Comparison of ENCODE assay signal across 17 mouse cellular contexts in the genomic region with DNA sequence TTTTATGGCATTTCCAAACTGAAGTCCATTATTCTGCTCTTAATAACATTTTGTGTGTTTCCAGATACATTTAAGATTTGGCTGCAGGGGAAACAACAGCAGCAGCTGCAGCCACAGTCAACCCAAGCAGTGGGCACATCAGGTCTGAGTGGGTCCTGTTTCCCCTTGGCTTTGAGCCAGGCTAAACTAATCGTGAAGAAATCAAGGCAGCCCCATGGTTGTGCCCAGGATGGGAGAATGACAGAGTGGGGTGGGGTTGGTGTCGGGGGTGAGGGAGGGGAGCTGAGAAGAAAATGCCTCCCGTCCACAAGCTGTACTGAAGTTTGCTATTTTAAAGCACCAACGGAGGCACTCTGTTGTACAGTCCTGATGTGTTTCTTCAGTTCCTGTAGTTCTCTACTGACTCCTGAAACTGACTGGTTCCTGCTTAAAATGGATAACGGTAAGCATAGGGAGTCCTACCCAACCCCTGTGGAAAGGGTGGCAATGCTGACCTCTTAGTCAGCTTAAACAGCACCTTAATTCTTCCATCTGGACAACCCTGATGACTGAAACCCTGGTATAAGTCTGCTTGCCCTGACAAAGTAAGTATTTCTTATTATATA. TPM values are rescaled to one million over a fixed set of nuclear protein-coding genes. Genes with fewer than 3 reads are reported as not detected.
DNase-seq lines count a peak whose midpoint lies in the region; ATAC-seq and TF ChIP-seq lines count a peak whose summit lies in the region.
"Had no signal": no experiment of that assay in that cellular context is flagged by ENCODE, and none has a peak within 500 bp of the region (broad histone marks: within the 10 kb centered on the region; RNA-seq: fewer than 3 reads in every experiment).

No protein-coding gene starts in this region.

- no peak overlapping the region for H3K9ac ChIP-seq in heart, embryonic 15.5 days
- no peak overlapping the region for H3K9ac ChIP-seq in embryonic facial prominence, embryonic 14.5 days (ENCODE audit: low read depth, low read length)
- H3K9ac ChIP-seq in liver, embryonic 13.5 days = peak overlapping the region; percentile 23; the same call in 1 of the 2 replicates
- H3K9ac ChIP-seq in midbrain, postnatal 0 days (replicated peaks; ENCODE audit: low read length, poor library complexity, severe bottlenecking) = no peak overlapping the region
- H3K9ac ChIP-seq in forebrain, embryonic 11.5 days (ENCODE audit: low read length) = no peak overlapping the region
- H3K9ac ChIP-seq: midbrain, embryonic 12.5 days had no signal

- no peak for TF ChIP-seq CTCF in G1E (IDR thresholded peaks at IDR 0.05; ENCODE audit: low read depth, low read length)
- no peak for TF ChIP-seq CTCF in midbrain, postnatal 0 days (IDR thresholded peaks at IDR 0.05)

- no peaks in the 10 kb centered on the region for H3K36me3 ChIP-seq in heart, embryonic 15.5 days
- peaks cover 53% of the 10 kb centered on the region for H3K36me3 ChIP-seq in G1E (replicated peaks)
- no peaks in the 10 kb centered on the region for H3K36me3 ChIP-seq in embryonic facial prominence, embryonic 14.5 days (ENCODE audit: control insufficient read depth, insufficient read depth, low read length)
- peaks cover 27% of the 10 kb centered on the region for H3K36me3 ChIP-seq in liver, embryonic 13.5 days
- no peaks in the 10 kb centered on the region for H3K36me3 ChIP-seq in midbrain, postnatal 0 days (ENCODE audit: insufficient read depth, low read length)
- H3K36me3 ChIP-seq in forebrain, embryonic 11.5 days (ENCODE audit: control insufficient read depth, insufficient read depth, low read length) = no peaks in the 10 kb centered on the region
- H3K36me3 ChIP-seq: midbrain, embryonic 12.5 days had no signal

- peak overlapping the region; percentile 71 for H3K27ac ChIP-seq in heart, embryonic 15.5 days
- H3K27ac ChIP-seq in embryonic facial prominence, embryonic 14.5 days (replicated peaks; ENCODE audit: low read depth, low read length) = peak overlapping the region; percentile 28; the same call in 1 of the 2 replicates
- peak overlapping the region; percentile 68 for H3K27ac ChIP-seq in liver, embryonic 13.5 days
- no peak overlapping the region for H3K27ac ChIP-seq in midbrain, postnatal 0 days (ENCODE audit: low read depth, low read length)
- H3K27ac ChIP-seq in forebrain, embryonic 11.5 days (ENCODE audit: low read depth, low read length) = no peak overlapping the region
- H3K27ac ChIP-seq: midbrain, embryonic 12.5 days had no signal

- peak overlapping the region; percentile 12 for H3K4me2 ChIP-seq in heart, embryonic 15.5 days
- peak overlapping the region; percentile 19 for H3K4me2 ChIP-seq in embryonic facial prominence, embryonic 14.5 days (ENCODE audit: low read depth, low read length)
- H3K4me2 ChIP-seq in liver, embryonic 13.5 days = no peak overlapping the region
- H3K4me2 ChIP-seq in midbrain, postnatal 0 days (ENCODE audit: low read depth, low read length, poor library complexity, severe bottlenecking) = no peak overlapping the region
- no peak overlapping the region for H3K4me2 ChIP-seq in forebrain, embryonic 11.5 days (ENCODE audit: low read depth, low read length, severe bottlenecking)
- H3K4me2 ChIP-seq: midbrain, embryonic 12.5 days had no signal

- H3K4me1 ChIP-seq in heart, embryonic 15.5 days (replicated peaks) = peaks cover 27% of the 10 kb centered on the region
- H3K4me1 ChIP-seq in G1E (ENCODE audit: insufficient read depth, low read depth, low read length) = peaks cover 63% of the 10 kb centered on the region
- H3K4me1 ChIP-seq in embryonic facial prominence, embryonic 14.5 days (ENCODE audit: control insufficient read depth, insufficient read depth, low read length) = peaks cover 19% of the 10 kb centered on the region; the same call in 1 of the 2 replicates
- H3K4me1 ChIP-seq in liver, embryonic 13.5 days (replicated peaks) = peaks cover 63% of the 10 kb centered on the region
- H3K4me1 ChIP-seq in midbrain, postnatal 0 days (ENCODE audit: insufficient read depth, low read length) = no peaks in the 10 kb centered on the region
- no peaks in the 10 kb centered on the region for H3K4me1 ChIP-seq in forebrain, embryonic 11.5 days (replicated peaks; ENCODE audit: control insufficient read depth, insufficient read depth, low read length)
- H3K4me1 ChIP-seq: midbrain, embryonic 12.5 days had no signal

- H3K27me3 ChIP-seq in heart, embryonic 15.5 days = no peaks in the 10 kb centered on the region
- no peaks in the 10 kb centered on the region for H3K27me3 ChIP-seq in G1E (ENCODE audit: insufficient read depth, low read length)
- H3K27me3 ChIP-seq in embryonic facial prominence, embryonic 14.5 days (replicated peaks; ENCODE audit: control insufficient read depth, insufficient read depth, low read length) = no peaks in the 10 kb centered on the region
- no peaks in the 10 kb centered on the region for H3K27me3 ChIP-seq in liver, embryonic 13.5 days
- no peaks in the 10 kb centered on the region for H3K27me3 ChIP-seq in midbrain, postnatal 0 days (ENCODE audit: insufficient read depth, low read length)
- H3K27me3 ChIP-seq in forebrain, embryonic 11.5 days (ENCODE audit: control insufficient read depth, insufficient read depth, low read length) = no peaks in the 10 kb centered on the region
- H3K27me3 ChIP-seq: midbrain, embryonic 12.5 days had no signal

- 24% methylated on average over 5 of the region's 5 CpGs for WGBS in heart, embryonic 15.5 days
- WGBS in embryonic facial prominence, embryonic 14.5 days = 34% methylated on average over 5 of the region's 5 CpGs
- 31% methylated on average over 5 of the region's 5 CpGs for WGBS in liver, embryonic 13.5 days (ENCODE audit: insufficient replicate concordance)
- 76% methylated on average over 5 of the region's 5 CpGs for WGBS in midbrain, postnatal 0 days
- WGBS in forebrain, embryonic 11.5 days = 85% methylated on average over 5 of the region's 5 CpGs

- no peak overlapping the region for H3K4me3 ChIP-seq in heart, embryonic 15.5 days
- peak overlapping the region; percentile 23; the same call in 1 of the 2 replicates for H3K4me3 ChIP-seq in G1E (ENCODE audit: low read depth, low read length)
- no peak overlapping the region for H3K4me3 ChIP-seq in embryonic facial prominence, embryonic 14.5 days (ENCODE audit: low read depth, low read length)
- H3K4me3 ChIP-seq in liver, embryonic 13.5 days (replicated peaks) = no peak overlapping the region
- H3K4me3 ChIP-seq in midbrain, postnatal 0 days (ENCODE audit: low read depth, low read length) = no peak overlapping the region
- no peak overlapping the region for H3K4me3 ChIP-seq in forebrain, embryonic 11.5 days (ENCODE audit: low read depth, low read length)
- H3K4me3 ChIP-seq: midbrain, embryonic 12.5 days had no signal

- DNase-seq in heart, adult 9 months (ENCODE audit: low spot score in 2 of 2) = no peak
- no peak for DNase-seq in G1E (ENCODE audit: low spot score)
- DNase-seq in embryonic facial prominence, embryonic 14.5 days (ENCODE audit: low spot score) = peak; percentile 41
- no peak for DNase-seq in liver, embryonic 13.5 days
- DNase-seq in midbrain, postnatal 0 days (ENCODE audit: low spot score) = no peak
- DNase-seq in forebrain, embryonic 11.5 days (ENCODE audit: low spot score) = no peak
- DNase-seq in right cerebral cortex, postnatal 25 days = no peak
- DNase-seq: cerebellum, adult 11 months; gastrocnemius, postnatal 36 days; kidney, postnatal 10 days; left cerebral cortex, postnatal 4 days; lung, postnatal 36 days; right cerebral cortex, postnatal 4 days; thymus, postnatal 14 days had no signal

- no peaks in the 10 kb centered on the region for H3K9me3 ChIP-seq in heart, embryonic 15.5 days (replicated peaks)
- H3K9me3 ChIP-seq in G1E (replicated peaks) = no peaks in the 10 kb centered on the region
- no peaks in the 10 kb centered on the region for H3K9me3 ChIP-seq in embryonic facial prominence, embryonic 14.5 days (ENCODE audit: control insufficient read depth, low read length)
- no peaks in the 10 kb centered on the region for H3K9me3 ChIP-seq in liver, embryonic 13.5 days (replicated peaks)
- H3K9me3 ChIP-seq in midbrain, postnatal 0 days (ENCODE audit: low read length) = no peaks in the 10 kb centered on the region
- no peaks in the 10 kb centered on the region for H3K9me3 ChIP-seq in forebrain, embryonic 11.5 days (ENCODE audit: control insufficient read depth, low read length)
- H3K9me3 ChIP-seq: midbrain, embryonic 12.5 days had no signal

- ATAC-seq in heart, embryonic 15.5 days (replicated peaks; ENCODE audit: insufficient number of reproducible peaks, insufficient read depth, low FRiP score, low read depth) = no peak
- no peak for ATAC-seq in G1E (ENCODE audit: extremely low read depth, insufficient number of reproducible peaks, low FRiP score, poor library complexity, severe bottlenecking)
- ATAC-seq in embryonic facial prominence, embryonic 14.5 days (ENCODE audit: low read depth) = 0 out of 2 replicates have a peak, but pooled peaks have one; percentile 50
- no peak; the same call in 1 of the 2 replicates for ATAC-seq in liver, embryonic 13.5 days (ENCODE audit: low read depth)
- no peak for ATAC-seq in midbrain, postnatal 0 days (ENCODE audit: low FRiP score)
- no peak for ATAC-seq in forebrain, embryonic 11.5 days (replicated peaks; ENCODE audit: low FRiP score)
- ATAC-seq: CD4-positive, CD25-positive, alpha-beta regulatory T cell, adult 4 months had no signal

RNA-seq across cellular contexts. Expression of a gene that starts 12.6 kb away (rescaled TPM):
- 214 and 224 TPM in 2 replicates for polyA plus RNA-seq in heart, embryonic 15.5 days (2015; fragmentation: Nextera tagmentation; extraction: Ambion mirVana)
- total RNA-seq in G1E (2014; fragmentation: Nextera tagmentation) (65.7 and 83.5 TPM in 2 replicates), G1E (2017) (148 and 163 TPM in 2 replicates)
- 78.4 and 96.6 TPM in 2 replicates for polyA plus RNA-seq in G1E (2012)
- polyA plus RNA-seq in embryonic facial prominence, embryonic 14.5 days (2014; fragmentation: Nextera tagmentation; extraction: Ambion mirVana) = 2.3 and 2.8 TPM in 2 replicates
- 44.7 and 45.8 TPM in 2 replicates for polyA plus RNA-seq in liver, embryonic 13.5 days (2015; fragmentation: Nextera tagmentation; extraction: Ambion mirVana)
- total RNA-seq in midbrain, postnatal 0 days (2014; rRNA removed) = 0.09 TPM in 1 of 2 replicates, not detected in the other
- 0.18 and 0.46 TPM in 2 replicates for polyA plus RNA-seq in midbrain, postnatal 0 days (2015; fragmentation: Nextera tagmentation; extraction: Ambion mirVana)
- 1.2 and 1.7 TPM in 2 replicates for polyA plus RNA-seq in forebrain, embryonic 11.5 days (2014; fragmentation: Nextera tagmentation; extraction: Ambion mirVana)
- polyA plus RNA-seq: CD4-positive, CD25-positive, alpha-beta regulatory T cell, adult 4 months had no signal

RNA-seq across cellular contexts. Expression of a gene that starts 59.1 kb away (rescaled TPM):
- polyA plus RNA-seq in heart, embryonic 15.5 days (2015; fragmentation: Nextera tagmentation; extraction: Ambion mirVana) = 50.6 and 63.7 TPM in 2 replicates
- total RNA-seq in G1E (2014; fragmentation: Nextera tagmentation) (31.5 and 35.1 TPM in 2 replicates), G1E (2017) (24.8 and 40.8 TPM in 2 replicates)
- 27.1 and 28.5 TPM in 2 replicates for polyA plus RNA-seq in G1E (2012)
- 50.2 and 53.4 TPM in 2 replicates for polyA plus RNA-seq in embryonic facial prominence, embryonic 14.5 days (2014; fragmentation: Nextera tagmentation; extraction: Ambion mirVana)
- 21.4 and 26.1 TPM in 2 replicates for polyA plus RNA-seq in liver, embryonic 13.5 days (2015; fragmentation: Nextera tagmentation; extraction: Ambion mirVana)
- 13.4 and 17.9 TPM in 2 replicates for total RNA-seq in midbrain, postnatal 0 days (2014; rRNA removed)
- polyA plus RNA-seq in midbrain, postnatal 0 days (2015; fragmentation: Nextera tagmentation; extraction: Ambion mirVana) = 40.7 and 48.0 TPM in 2 replicates
- 40.1 and 48.2 TPM in 2 replicates for polyA plus RNA-seq in forebrain, embryonic 11.5 days (2014; fragmentation: Nextera tagmentation; extraction: Ambion mirVana)

Comparison
In these comparisons a context has a peak if more than half of its experiments do, and no peak if none do; other contexts are left out.
1. H3K27ac ChIP-seq: peak in heart, embryonic 15.5 days (single experiment), embryonic facial prominence, embryonic 14.5 days (single experiment) and liver, embryonic 13.5 days (single experiment); none in midbrain, postnatal 0 days (single experiment) and forebrain, embryonic 11.5 days (single experiment).
2. H3K4me2 ChIP-seq: peak in heart, embryonic 15.5 days (single experiment) and embryonic facial prominence, embryonic 14.5 days (single experiment); none in liver, embryonic 13.5 days (single experiment), midbrain, postnatal 0 days (single experiment) and forebrain, embryonic 11.5 days (single experiment).
3. RNA of a gene that starts 12.6 kb away (polyA plus RNA-seq): 214 to 224 TPM in heart, embryonic 15.5 days, 78.4 to 96.6 TPM in G1E and 44.7 to 45.8 TPM in liver, embryonic 13.5 days; 2.3 to 2.8 TPM in embryonic facial prominence, embryonic 14.5 days, 1.2 to 1.7 TPM in forebrain, embryonic 11.5 days and 0.18 to 0.46 TPM in midbrain, postnatal 0 days; every median in the first group is over 10 times any median in the second.